Mouse (Mus musculus) embryonic facial prominence, embryonic 12.5 days (tissue): ENCODE measurements around the gene Vmn1r66. TPM values are rescaled to one million over a fixed set of nuclear protein-coding genes. Genes with fewer than 3 reads are reported as not detected.
"Not testable (repeated sequence)": the region's sequence is repeated elsewhere in the genome, so short reads cannot be mapped to it uniquely, and the experiment has no call there.

Experiments
- ATAC-seq: fragments of 200-750 bp; cut with Nextera tagmentation; 2 replicates; pipeline ENCODE4 v1.8.0; 2017; ENCODE audit not compliant: insufficient number of reproducible peaks, insufficient read depth, low FRiP score, low TSS enrichment
- H3K27ac ChIP-seq: fragments of 300-500 bp; sonication (generic); 2 replicates; pipeline ENCODE4 v1.5.1; 2016; ENCODE audit warnings: mild to moderate bottlenecking
- H3K27me3 ChIP-seq: fragments of 300-500 bp; sonication (generic); 2 replicates; pipeline ENCODE4 v1.6.1; 2016; ENCODE audit warnings: mild to moderate bottlenecking, moderate library complexity
- H3K36me3 ChIP-seq: fragments of 300-500 bp; sonication (generic); 2 replicates; pipeline ENCODE4 v1.6.1; 2016; ENCODE audit warnings: mild to moderate bottlenecking
- H3K4me1 ChIP-seq: fragments of 300-500 bp; sonication (generic); 2 replicates; pipeline ENCODE4 v1.6.1; 2016
- H3K4me2 ChIP-seq: fragments of 300-500 bp; sonication (generic); replicated peaks from 2 replicates; pipeline ENCODE4 v1.6.1; 2016; ENCODE audit warnings: mild to moderate bottlenecking, moderate library complexity
- H3K4me3 ChIP-seq: fragments of 300-500 bp; sonication (generic); 2 replicates; pipeline ENCODE4 v1.5.1; 2016; ENCODE audit warnings: mild to moderate bottlenecking
- H3K9ac ChIP-seq: fragments of 300-500 bp; sonication (generic); 2 replicates; pipeline ENCODE4 v1.6.1; 2016; ENCODE audit warnings: mild to moderate bottlenecking, moderate library complexity
- H3K9me3 ChIP-seq: fragments of 300-500 bp; sonication (generic); 2 replicates; pipeline ENCODE4 v1.6.1; 2016; ENCODE audit warnings: mild to moderate bottlenecking, moderate library complexity
- WGBS: fragments of 180-500 bp; shearing (Covaris S2); methylation state at CpG from one replicate; pipeline ENCODE4 v1.1.7; 2016; 5-methylcytosine and 5-hydroxymethylcytosine counted together
- polyA plus RNA-seq: library from polyadenylated mRNA; unstranded; fragments of >200 nt; fragmentation: Nextera tagmentation; extraction: Ambion mirVana; gene quantifications from 2 replicates; pipeline ENCODE4 v1.2.1, GENCODE M21; 2016

Gene Vmn1r66
- not detected in 2 replicates for polyA plus RNA-seq

GRCm38 (mm10) chr7:10277906-10278305 lies at the start of gene Vmn1r66:
Gene Vmn1r66 (minus strand): TSS chr7:10278006.
- Histone ChIP-seq H3K4me1 (no peaks in the 10 kb centered on the region), H3K27ac (no peak within 1 kb of the TSS), H3K9me3 (peaks cover 3% of the 10 kb centered on the region; the same call in 1 of the 2 replicates), H3K4me2 (no peak within 1 kb of the TSS), H3K4me3 (no peak within 1 kb of the TSS), H3K36me3 (no peaks in the 10 kb centered on the region), H3K27me3 (no peaks in the 10 kb centered on the region), H3K9ac (no peak within 1 kb of the TSS)
- ATAC-seq: no peak

GRCm38 (mm10) chr7:10325462-10325861 lies 47.7 kb upstream of the Vmn1r66 start:
- H3K4me1 ChIP-seq, ATAC-seq, H3K4me2 ChIP-seq, H3K27me3 ChIP-seq, H3K9ac ChIP-seq, H3K27ac ChIP-seq, H3K4me3 ChIP-seq, H3K36me3 ChIP-seq: not testable (repeated sequence)
- WGBS: 79% methylated on average over 20 of the region's 20 CpGs
- H3K9me3 ChIP-seq: peaks cover 14% of the 10 kb centered on the region; the same call in 1 of the 2 replicates

DNA sequence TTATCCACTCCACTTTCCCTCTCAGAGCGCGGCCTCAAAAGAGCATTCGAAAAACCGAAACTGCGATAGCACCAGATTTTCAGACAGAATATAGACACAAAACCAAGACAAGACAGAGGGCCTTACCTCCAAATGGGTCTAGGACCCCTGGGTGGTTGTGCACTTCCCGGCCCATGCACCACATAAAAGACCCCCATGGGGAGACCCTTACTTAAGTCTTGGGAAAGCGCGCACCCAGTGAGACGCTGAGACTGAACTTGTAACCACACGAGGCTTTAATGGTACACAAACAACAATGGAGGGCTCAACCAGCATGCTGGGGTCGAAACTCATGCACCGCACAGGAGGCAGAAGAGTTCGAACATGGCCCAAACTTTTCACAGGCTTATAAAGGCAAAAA lies 25.7 kb downstream of the Vmn1r66 start:
- Histone ChIP-seq H3K36me3 (no peaks in the 10 kb centered on the region), H3K9ac (no peak overlapping the region), H3K27me3 (no peaks in the 10 kb centered on the region), H3K4me2 (no peak overlapping the region), H3K27ac (no peak overlapping the region), H3K9me3 (peaks cover 38% of the 10 kb centered on the region), H3K4me3 (no peak overlapping the region), H3K4me1 (no peaks in the 10 kb centered on the region)
- ATAC-seq: no peak
- 91% methylated on average over 13 of the region's 13 CpGs for WGBS

DNA sequence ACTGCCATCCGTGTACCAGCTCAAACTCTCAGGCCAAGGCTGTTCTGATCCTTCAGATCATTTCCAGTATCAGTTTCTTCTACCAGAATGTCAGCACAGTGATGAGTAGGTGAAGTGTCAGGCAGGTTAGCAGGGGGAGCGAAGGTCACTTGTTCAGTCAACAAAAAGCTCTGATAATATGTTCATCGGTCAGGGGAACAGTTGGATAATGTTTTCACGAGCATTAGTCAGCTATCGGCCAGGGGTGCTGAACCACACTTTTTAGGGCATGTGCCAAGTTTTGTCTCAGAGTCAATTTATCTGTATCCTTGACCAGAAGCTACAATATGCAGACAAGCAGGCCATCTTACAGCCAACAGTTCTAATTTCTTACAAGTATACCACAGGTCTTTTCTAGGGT lies 28.7 kb downstream of the Vmn1r66 start:
- Histone ChIP-seq H3K4me1 (no peaks in the 10 kb centered on the region), H3K9ac (no peak overlapping the region), H3K27me3 (no peaks in the 10 kb centered on the region), H3K4me3 (no peak overlapping the region), H3K36me3 (no peaks in the 10 kb centered on the region), H3K27ac (no peak overlapping the region), H3K4me2 (no peak overlapping the region), H3K9me3 (peaks cover 38% of the 10 kb centered on the region)
- no peak for ATAC-seq
- 80% methylated on average over 5 of the region's 5 CpGs for WGBS

Other genes starting within 250 kb of the Vmn1r66 start
- not detected in 2 replicates for gene Vmn2r50, start 224.7 kb downstream of the Vmn1r66 start, polyA plus RNA-seq
- not detected in 2 replicates for gene Vmn2r51, start 172.3 kb downstream of the Vmn1r66 start, polyA plus RNA-seq
- gene Vmn2r52, start 101.4 kb downstream of the Vmn1r66 start, polyA plus RNA-seq: not detected in 2 replicates
- not detected in 2 replicates for gene Vmn1r67, start 165.3 kb upstream of the Vmn1r66 start, polyA plus RNA-seq
- gene Zik1, start 217.4 kb upstream of the Vmn1r66 start, polyA plus RNA-seq: 30.9 and 33.7 TPM in 2 replicates